Mouse (Mus musculus) heart, postnatal 0 days (tissue): Measurements from ENCODE around the gene Sun1. TPM values are rescaled to one million over a fixed set of nuclear protein-coding genes. Genes with fewer than 3 reads are reported as not detected.

Source experiments
- ATAC-seq: fragments of 200-750 bp; cut with Nextera tagmentation; 2 replicates; pipeline ENCODE4 v1.8.0; 2017; ENCODE audit warnings: low read depth, moderate number of reproducible peaks, moderate library complexity; ENCODE audit not compliant: insufficient read depth
- DNase-seq: peaks from one replicate; pipeline ENCODE4 v3.0.0-alpha.2; 2016; ENCODE audit warnings: low spot score
- H3K27ac ChIP-seq: fragments of 300-500 bp; sonication (generic); 2 replicates; pipeline ENCODE4 v1.5.1; 2014; ENCODE audit warnings: low read depth, mild to moderate bottlenecking
- H3K27me3 ChIP-seq: fragments of 300-500 bp; sonication (generic); 2 replicates; pipeline ENCODE4 v1.6.1; 2014; ENCODE audit warnings: low read length, mixed read lengths; ENCODE audit not compliant: control insufficient read depth, insufficient read depth
- H3K36me3 ChIP-seq: fragments of 300-500 bp; sonication (generic); replicated peaks from 2 replicates; pipeline ENCODE4 v1.6.1; 2014; ENCODE audit warnings: low read length, mixed read lengths; ENCODE audit not compliant: control insufficient read depth, insufficient read depth
- H3K4me1 ChIP-seq: fragments of 300-500 bp; sonication (generic); 2 replicates; pipeline ENCODE4 v1.6.1; 2014; ENCODE audit warnings: antibody characterized with exemption; ENCODE audit not compliant: control insufficient read depth, insufficient read depth
- H3K4me2 ChIP-seq: fragments of 300-500 bp; sonication (generic); 2 replicates; pipeline ENCODE4 v1.6.1; 2014; ENCODE audit warnings: low read depth, mild to moderate bottlenecking, low read length, moderate library complexity
- H3K4me3 ChIP-seq: fragments of 300-500 bp; sonication (generic); 2 replicates; pipeline ENCODE4 v1.5.1; 2014; ENCODE audit warnings: low read depth, low read length
- H3K9ac ChIP-seq: fragments of 300-500 bp; sonication (generic); replicated peaks from 2 replicates; pipeline ENCODE4 v1.6.1; 2014; ENCODE audit warnings: low read depth, low read length, mixed read lengths
- H3K9me3 ChIP-seq: fragments of 300-500 bp; sonication (generic); replicated peaks from 2 replicates; pipeline ENCODE4 v1.6.1; 2016; ENCODE audit warnings: low read length; ENCODE audit not compliant: control insufficient read depth
- CTCF ChIP-seq: IDR thresholded peaks from 2 replicates; pipeline ENCODE4 v1.5.1; 2016; ENCODE audit warnings: antibody characterized with exemption, control low read depth, low read depth
- EP300 ChIP-seq: IDR thresholded peaks from 2 replicates; pipeline ENCODE4 v1.6.1; 2016; ENCODE audit warnings: antibody characterized with exemption, low read depth
- WGBS: fragments of 180-500 bp; shearing (Covaris S2); extraction: QIAGEN DNeasy Blood & Tissue Kit; methylation state at CpG from one replicate; pipeline ENCODE4 v1.1.7; 2014; 5-methylcytosine and 5-hydroxymethylcytosine counted together
- polyA plus RNA-seq: library from polyadenylated mRNA; unstranded; fragments of >200 nt; fragmentation: Nextera tagmentation; extraction: Ambion mirVana; gene quantifications from 2 replicates; pipeline ENCODE4 v1.2.1, GENCODE M21; 2015
- total RNA-seq: library from RNA; depleted of rRNA; stranded (reverse); fragments of >200 nt; gene quantifications from 2 replicates; pipeline ENCODE4 v1.2.3, GENCODE M21; 2014; ENCODE audit warnings: low replicate concordance

Gene Sun1
- total and polyA plus RNA-seq, 2 experiments from 2014 or later: 22.4 to 71.5 TPM

DNA sequence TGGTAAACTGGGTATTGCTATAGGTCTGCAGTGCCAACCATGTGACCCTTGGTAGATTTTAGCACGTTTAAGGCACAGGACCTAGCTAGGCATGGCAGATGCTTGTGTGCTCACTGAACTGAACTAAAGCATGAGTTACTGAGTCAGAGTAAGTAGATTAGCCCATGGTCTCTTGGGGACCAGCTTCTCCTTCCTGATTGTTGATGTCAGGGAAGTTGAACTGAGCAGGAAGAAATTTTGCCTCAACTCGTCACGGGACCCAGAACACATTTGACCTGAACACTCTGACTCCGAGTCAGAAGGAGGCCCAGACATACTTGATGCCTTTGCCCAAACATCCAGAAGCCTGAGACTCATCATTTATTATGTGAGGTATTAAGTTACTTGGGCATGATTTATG, 37.0 kb downstream of the Sun1 start:
- no peaks in the 10 kb centered on the region for H3K27me3 ChIP-seq
- 81% methylated on average over 4 of the region's 4 CpGs for WGBS

DNA sequence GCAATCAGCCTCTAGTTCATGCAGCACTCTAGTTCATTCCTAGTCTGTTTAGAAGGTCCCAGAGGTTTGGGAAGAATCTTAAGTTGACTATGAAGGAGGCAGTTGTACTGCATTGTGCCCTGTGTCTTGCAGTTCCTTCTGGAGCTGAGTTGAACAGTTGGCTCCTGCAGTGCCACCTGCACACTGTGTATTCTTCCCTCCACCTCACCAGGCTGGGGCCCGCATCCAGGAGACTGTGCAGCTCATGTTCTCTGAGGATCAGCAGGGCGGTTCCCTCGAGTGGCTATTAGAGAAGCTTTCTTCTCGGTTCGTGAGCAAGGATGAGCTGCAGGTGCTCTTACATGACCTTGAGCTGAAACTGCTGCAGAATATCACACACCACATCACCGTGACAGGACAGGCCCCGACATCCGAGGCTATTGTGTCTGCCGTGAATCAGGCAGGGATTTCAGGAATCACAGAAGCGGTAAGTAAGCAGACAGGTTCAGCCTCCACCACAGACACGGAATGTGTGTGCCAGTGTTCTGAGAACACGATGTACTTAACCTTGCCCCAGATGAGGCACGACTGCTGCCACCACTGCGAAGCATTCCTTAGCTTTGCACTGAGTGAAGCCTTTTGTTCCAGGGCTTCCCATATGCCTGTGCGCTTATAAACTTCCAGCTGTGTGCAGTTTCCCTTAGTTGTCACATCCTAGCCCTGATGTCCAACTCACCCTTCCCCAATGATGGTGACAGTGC, 40.8 kb downstream of the Sun1 start:
- Histone ChIP-seq H3K27me3 (no peaks in the 10 kb centered on the region), H3K4me2 (no peak overlapping the region), H3K9ac (no peak overlapping the region), H3K27ac (peak overlapping the region; percentile 83), H3K4me1 (peaks cover 8% of the 10 kb centered on the region), H3K4me3 (no peak overlapping the region), H3K36me3 (peaks cover 78% of the 10 kb centered on the region), H3K9me3 (no peaks in the 10 kb centered on the region)
- DNase-seq: peak; percentile 63
- peak; percentile 89 for ATAC-seq
- no peak for TF ChIP-seq CTCF
- TF ChIP-seq EP300: 0 out of 2 replicates have a peak, but pooled peaks have one; percentile 50
- WGBS: 51% methylated on average over 15 of the region's 15 CpGs

More for the DNA sequence above, 37.0 kb downstream of the Sun1 start:
- ATAC-seq (no peak), DNase-seq (no peak)
- H3K9me3 ChIP-seq: no peaks in the 10 kb centered on the region
- H3K9ac ChIP-seq: no peak overlapping the region
- H3K27ac ChIP-seq: no peak overlapping the region
- no peak overlapping the region for H3K4me2 ChIP-seq
- peaks cover 88% of the 10 kb centered on the region for H3K36me3 ChIP-seq
- no peak overlapping the region for H3K4me3 ChIP-seq
- TF ChIP-seq EP300 (no peak), CTCF (no peak)
- H3K4me1 ChIP-seq: no peaks in the 10 kb centered on the region

DNA sequence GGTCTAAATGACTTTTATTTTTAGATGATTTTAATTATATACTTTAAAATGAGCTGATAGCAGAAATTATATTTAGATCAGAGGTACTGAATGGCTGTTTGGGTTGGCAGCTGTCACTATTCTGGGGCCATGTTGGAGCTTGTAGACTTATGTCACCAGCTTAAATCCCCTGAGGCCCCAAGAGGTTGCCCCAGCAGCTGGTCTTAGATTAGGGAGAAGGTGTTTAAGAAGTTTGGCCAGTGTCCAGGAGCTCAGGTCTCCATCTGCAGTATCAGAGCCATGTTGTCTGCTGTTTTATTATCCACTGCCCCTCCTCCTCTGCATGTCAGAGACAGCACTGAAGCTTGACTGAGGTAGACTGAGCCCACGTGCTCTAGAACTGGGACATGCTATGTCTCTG, 42.9 kb downstream of the Sun1 start:
- no peaks in the 10 kb centered on the region for H3K9me3 ChIP-seq
- H3K9ac ChIP-seq: no peak overlapping the region
- no peaks in the 10 kb centered on the region for H3K27me3 ChIP-seq
- TF ChIP-seq EP300: no peak
- TF ChIP-seq CTCF: no peak
- ATAC-seq (no peak), DNase-seq (peak; percentile 15)
- H3K4me2 ChIP-seq: no peak overlapping the region
- H3K4me3 ChIP-seq: no peak overlapping the region
- WGBS: 38% methylated on average over 1 of the region's 1 CpGs
- H3K4me1 ChIP-seq: peaks cover 8% of the 10 kb centered on the region
- H3K36me3 ChIP-seq: peaks cover 81% of the 10 kb centered on the region
- H3K27ac ChIP-seq: 0 out of 2 replicates have a peak overlapping the region, but pooled peaks have one; percentile 21

DNA sequence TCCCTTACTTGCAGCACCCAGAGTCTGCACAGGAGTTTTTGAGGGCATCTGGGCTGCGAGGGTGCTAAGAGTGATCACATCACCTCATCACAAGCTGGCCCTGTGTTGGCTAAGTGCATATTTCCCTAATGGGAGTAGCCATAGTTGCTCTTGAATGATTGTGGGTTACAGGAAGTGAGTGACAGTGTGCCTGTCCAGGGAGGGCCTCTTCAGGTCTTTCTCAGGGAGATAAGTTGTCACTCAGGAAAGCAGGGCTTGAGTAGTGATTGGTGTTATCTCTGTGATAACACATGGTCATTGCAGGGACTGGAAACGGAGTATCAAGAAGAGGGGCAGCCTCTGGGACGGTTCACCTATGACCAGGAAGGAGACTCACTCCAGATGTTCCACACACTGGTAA, 47.3 kb downstream of the Sun1 start:
- peaks cover 62% of the 10 kb centered on the region for H3K36me3 ChIP-seq
- H3K9me3 ChIP-seq: no peaks in the 10 kb centered on the region
- ATAC-seq (no peak), DNase-seq (no peak)
- no peak overlapping the region for H3K4me3 ChIP-seq
- no peak overlapping the region for H3K9ac ChIP-seq
- peaks cover 12% of the 10 kb centered on the region for H3K4me1 ChIP-seq
- WGBS: 35% methylated on average over 3 of the region's 3 CpGs
- no peak overlapping the region for H3K27ac ChIP-seq
- H3K4me2 ChIP-seq: no peak overlapping the region
- no peaks in the 10 kb centered on the region for H3K27me3 ChIP-seq
- TF ChIP-seq EP300: no peak
- TF ChIP-seq CTCF: no peak

DNA sequence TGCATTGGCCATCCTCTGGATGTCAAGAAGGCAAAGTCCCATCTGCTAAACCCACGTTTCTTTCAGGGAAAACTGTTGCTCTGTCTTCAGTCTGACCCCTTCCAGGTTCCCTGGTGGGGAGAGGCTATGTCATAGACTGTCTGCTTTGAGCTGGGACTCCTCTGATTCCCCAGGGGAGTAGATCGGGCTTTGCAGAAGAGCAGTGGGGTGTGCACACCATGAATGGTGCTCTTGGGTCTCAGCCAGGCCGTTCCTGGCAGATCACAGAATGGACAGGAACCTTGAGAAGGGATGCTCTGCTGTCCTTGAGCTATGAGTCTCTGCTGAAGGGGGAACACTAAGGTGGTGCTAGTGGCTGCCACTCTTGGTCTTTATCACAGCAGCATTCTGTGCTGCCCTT, 48.4 kb downstream of the Sun1 start:
- H3K27ac ChIP-seq: no peak overlapping the region
- H3K36me3 ChIP-seq: peaks cover 58% of the 10 kb centered on the region
- no peak overlapping the region for H3K4me2 ChIP-seq
- no peaks in the 10 kb centered on the region for H3K27me3 ChIP-seq
- H3K4me3 ChIP-seq: no peak overlapping the region
- TF ChIP-seq EP300 (no peak), CTCF (no peak)
- no peaks in the 10 kb centered on the region for H3K9me3 ChIP-seq
- peaks cover 11% of the 10 kb centered on the region; the same call in 1 of the 2 replicates for H3K4me1 ChIP-seq
- ATAC-seq (no peak), DNase-seq (no peak)
- 54% methylated on average over 3 of the region's 3 CpGs for WGBS
- H3K9ac ChIP-seq: no peak overlapping the region

DNA sequence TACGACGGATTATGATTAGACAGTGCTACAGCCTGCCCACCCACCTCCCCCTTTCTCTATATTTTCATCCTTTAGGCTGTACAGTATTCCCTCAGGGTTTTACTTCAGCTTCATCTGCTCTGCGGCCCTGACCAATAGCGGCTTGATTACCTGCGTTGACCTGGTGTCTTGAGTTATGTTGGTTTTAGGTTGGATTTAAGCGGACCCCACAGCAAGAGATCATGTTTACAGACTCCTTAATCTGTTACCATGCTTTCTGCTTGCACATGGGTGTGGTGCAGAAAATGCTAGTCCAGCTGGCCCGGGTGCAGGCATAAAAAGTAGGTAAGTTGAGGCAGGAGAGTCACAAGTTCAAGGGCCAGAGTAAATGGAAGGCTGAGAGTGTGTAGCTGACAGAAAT, 50.8 kb downstream of the Sun1 start:
- no peak for ATAC-seq
- no peak overlapping the region for H3K4me3 ChIP-seq
- no peak for TF ChIP-seq EP300
- no peak for TF ChIP-seq CTCF

More for the DNA sequence above, 50.8 kb downstream of the Sun1 start:
- Histone ChIP-seq H3K9ac (peak overlapping the region; percentile 48), H3K4me2 (peak overlapping the region; percentile 71; the same call in 1 of the 2 replicates), H3K4me1 (peaks cover 31% of the 10 kb centered on the region), H3K27ac (peak overlapping the region; percentile 81), H3K27me3 (no peaks in the 10 kb centered on the region), H3K9me3 (no peaks in the 10 kb centered on the region), H3K36me3 (peaks cover 40% of the 10 kb centered on the region)
- WGBS: 84% methylated on average over 7 of the region's 7 CpGs
- DNase-seq: no peak
